Mouse (Mus musculus) kidney, embryonic 14.5 days (tissue): ENCODE measurements around the gene N4bp2. TPM values are rescaled to one million over a fixed set of nuclear protein-coding genes. Genes with fewer than 3 reads are reported as not detected.

Source experiments
- ATAC-seq: fragments of 200-750 bp; cut with Nextera tagmentation; 2 replicates; pipeline ENCODE4 v1.8.0; 2017; ENCODE audit warnings: moderate number of reproducible peaks, mild to moderate bottlenecking, moderate TSS enrichment, moderate library complexity; ENCODE audit not compliant: low FRiP score, low TSS enrichment
- H3K27ac ChIP-seq: fragments of 300-500 bp; sonication (generic); 2 replicates; pipeline ENCODE4 v1.5.1; 2014; ENCODE audit warnings: low read depth, mild to moderate bottlenecking, low read length, moderate library complexity, mixed read lengths
- H3K27me3 ChIP-seq: fragments of 300-500 bp; sonication (generic); 2 replicates; pipeline ENCODE4 v1.6.1; 2014; ENCODE audit warnings: mild to moderate bottlenecking, low read length; ENCODE audit not compliant: control insufficient read depth, insufficient read depth
- H3K36me3 ChIP-seq: fragments of 300-500 bp; sonication (generic); 2 replicates; pipeline ENCODE4 v1.6.1; 2014; ENCODE audit warnings: low read length, mixed read lengths; ENCODE audit not compliant: control insufficient read depth, insufficient read depth
- H3K4me1 ChIP-seq: fragments of 300-500 bp; sonication (generic); 2 replicates; pipeline ENCODE4 v1.6.1; 2014; ENCODE audit warnings: low read length, mixed read lengths; ENCODE audit not compliant: control insufficient read depth, insufficient read depth
- H3K4me2 ChIP-seq: fragments of 300-500 bp; sonication (generic); replicated peaks from 2 replicates; pipeline ENCODE4 v1.6.1; 2014; ENCODE audit warnings: low read depth, mild to moderate bottlenecking, low read length
- H3K4me3 ChIP-seq: fragments of 300-500 bp; sonication (generic); 2 replicates; pipeline ENCODE4 v1.5.1; 2014; ENCODE audit warnings: mild to moderate bottlenecking, low read length
- H3K9ac ChIP-seq: fragments of 300-500 bp; sonication (generic); 2 replicates; pipeline ENCODE4 v1.6.1; 2014; ENCODE audit warnings: low read depth, mild to moderate bottlenecking, low read length, moderate library complexity
- H3K9me3 ChIP-seq: fragments of 300-500 bp; sonication (generic); 2 replicates; pipeline ENCODE4 v1.6.1; 2016; ENCODE audit warnings: low read length; ENCODE audit not compliant: control insufficient read depth
- WGBS: fragments of 180-500 bp; shearing (Covaris S2); extraction: QIAGEN DNeasy Blood & Tissue Kit; methylation state at CpG from one replicate; pipeline ENCODE4 v1.1.7; 2014; 5-methylcytosine and 5-hydroxymethylcytosine counted together
- polyA plus RNA-seq: library from polyadenylated mRNA; unstranded; fragments of >200 nt; fragmentation: Nextera tagmentation; extraction: Ambion mirVana; gene quantifications from 2 replicates; pipeline ENCODE4 v1.2.1, GENCODE M21; 2014

Gene N4bp2
- polyA plus RNA-seq, 1 experiment from 2014 or later: 57.3 TPM

DNA sequence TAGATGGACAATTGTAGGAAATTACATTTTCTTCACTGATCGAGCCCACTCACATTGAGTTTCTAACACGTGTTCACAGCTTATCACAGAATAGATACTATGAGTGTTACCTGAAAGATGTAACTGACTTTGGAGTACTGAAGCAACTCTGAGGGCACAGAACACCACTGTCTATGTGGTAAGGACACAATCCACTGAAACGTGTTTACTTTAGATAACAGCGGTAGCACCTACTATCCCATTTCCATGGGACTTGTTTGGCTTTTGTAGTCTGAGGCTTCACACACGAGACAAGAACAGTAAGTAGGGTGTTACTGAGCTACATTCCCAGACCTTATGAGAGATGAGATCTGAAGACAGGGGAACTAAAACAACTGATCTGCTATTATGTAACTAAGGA, 2.3 kb upstream of the N4bp2 start:
- Histone ChIP-seq H3K27ac (no peak overlapping the region), H3K4me1 (peaks cover 5% of the 10 kb centered on the region; the same call in 1 of the 2 replicates), H3K9me3 (no peaks in the 10 kb centered on the region), H3K27me3 (no peaks in the 10 kb centered on the region), H3K36me3 (no peaks in the 10 kb centered on the region; the same call in 1 of the 2 replicates), H3K9ac (no peak overlapping the region), H3K4me2 (no peak overlapping the region), H3K4me3 (no peak overlapping the region)
- ATAC-seq: no peak
- WGBS: 87% methylated on average over 5 of the region's 5 CpGs

GRCm38 (mm10) chr5:65761921-65762320, 1.4 kb upstream of the N4bp2 start:
- Histone ChIP-seq H3K36me3 (no peaks in the 10 kb centered on the region; the same call in 1 of the 2 replicates), H3K9me3 (no peaks in the 10 kb centered on the region), H3K4me1 (peaks cover 5% of the 10 kb centered on the region; the same call in 1 of the 2 replicates), H3K4me3 (no peak overlapping the region), H3K27me3 (no peaks in the 10 kb centered on the region), H3K4me2 (peak overlapping the region; percentile 22; the same call in 1 of the 2 replicates), H3K27ac (no peak overlapping the region), H3K9ac (no peak overlapping the region)
- no peak for ATAC-seq

GRCm38 (mm10) chr5:65762686-65763085, 635 bp upstream of the N4bp2 start:
- no peaks in the 10 kb centered on the region for H3K27me3 ChIP-seq
- H3K9ac ChIP-seq: peak overlapping the region; percentile 100
- H3K36me3 ChIP-seq: no peaks in the 10 kb centered on the region; the same call in 1 of the 2 replicates
- WGBS: 0% methylated on average over 3 of the region's 3 CpGs
- H3K27ac ChIP-seq: peak overlapping the region; percentile 100
- H3K4me3 ChIP-seq: peak overlapping the region; percentile 78
- ATAC-seq: no peak
- peaks cover 5% of the 10 kb centered on the region; the same call in 1 of the 2 replicates for H3K4me1 ChIP-seq
- H3K4me2 ChIP-seq: peak overlapping the region; percentile 60
- H3K9me3 ChIP-seq: no peaks in the 10 kb centered on the region

- peak overlapping the region; percentile 100 for H3K27ac ChIP-seq
- peaks cover 3% of the 10 kb centered on the region for H3K36me3 ChIP-seq
- H3K9me3 ChIP-seq: no peaks in the 10 kb centered on the region
- H3K4me2 ChIP-seq: peak overlapping the region; percentile 60
- WGBS: 1% methylated on average over 58 of the region's 121 CpGs
- no peaks in the 10 kb centered on the region for H3K27me3 ChIP-seq
- H3K4me1 ChIP-seq: peaks cover 5% of the 10 kb centered on the region; the same call in 1 of the 2 replicates
- peak overlapping the region; percentile 100 for H3K9ac ChIP-seq
- peak; percentile 87 for ATAC-seq
- peak overlapping the region; percentile 78 for H3K4me3 ChIP-seq
Observed at GRCm38 (mm10) chr5:65763916-65764785, 830 bp downstream of the N4bp2 start.

- H3K27me3 ChIP-seq: no peaks in the 10 kb centered on the region
- H3K4me2 ChIP-seq: peak overlapping the region; percentile 60
- peak overlapping the region; percentile 100 for H3K27ac ChIP-seq
- peak overlapping the region; percentile 78 for H3K4me3 ChIP-seq
- H3K4me1 ChIP-seq: peaks cover 5% of the 10 kb centered on the region; the same call in 1 of the 2 replicates
- 6% methylated on average over 36 of the region's 36 CpGs for WGBS
- peaks cover 3% of the 10 kb centered on the region; the same call in 1 of the 2 replicates for H3K36me3 ChIP-seq
- H3K9me3 ChIP-seq: no peaks in the 10 kb centered on the region
- peak; percentile 90 for ATAC-seq
- peak overlapping the region; percentile 100 for H3K9ac ChIP-seq
Observed at GRCm38 (mm10) chr5:65764786-65765634, 1.7 kb downstream of the N4bp2 start.

DNA sequence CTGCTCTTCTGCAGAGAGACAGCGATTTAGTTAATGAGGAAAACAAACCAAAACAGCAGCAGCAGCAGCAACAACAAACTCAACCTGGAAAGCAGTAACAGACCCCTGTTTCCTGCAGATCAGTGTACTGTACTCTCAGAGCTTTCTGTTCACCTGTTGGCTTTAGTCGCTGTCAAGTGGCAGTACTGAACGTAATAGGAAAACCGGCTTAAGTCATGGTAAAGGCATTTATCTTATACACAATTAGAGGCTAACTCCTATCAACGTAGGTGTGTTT, 2.3 kb downstream of the N4bp2 start:
- H3K4me3 ChIP-seq: peak overlapping the region; percentile 78
- H3K27me3 ChIP-seq: no peaks in the 10 kb centered on the region
- 53% methylated on average over 5 of the region's 5 CpGs for WGBS
- peaks cover 3% of the 10 kb centered on the region; the same call in 1 of the 2 replicates for H3K36me3 ChIP-seq
- peak overlapping the region; percentile 60 for H3K4me2 ChIP-seq
- peak overlapping the region; percentile 100; the same call in 1 of the 2 replicates for H3K9ac ChIP-seq
- peaks cover 5% of the 10 kb centered on the region; the same call in 1 of the 2 replicates for H3K4me1 ChIP-seq
- ATAC-seq: no peak
- H3K27ac ChIP-seq: no peak overlapping the region
- no peaks in the 10 kb centered on the region for H3K9me3 ChIP-seq

- no peaks in the 10 kb centered on the region for H3K9me3 ChIP-seq
- H3K27me3 ChIP-seq: no peaks in the 10 kb centered on the region
- H3K27ac ChIP-seq: no peak overlapping the region
- 90% methylated on average over 5 of the region's 5 CpGs for WGBS
- no peak overlapping the region for H3K4me2 ChIP-seq
- H3K9ac ChIP-seq: no peak overlapping the region
- H3K4me3 ChIP-seq: no peak overlapping the region
- H3K36me3 ChIP-seq: peaks cover 3% of the 10 kb centered on the region
- H3K4me1 ChIP-seq: peaks cover 5% of the 10 kb centered on the region; the same call in 1 of the 2 replicates
- ATAC-seq: no peak
Observed at GRCm38 (mm10) chr5:65768007-65768406, 4.7 kb downstream of the N4bp2 start.

DNA sequence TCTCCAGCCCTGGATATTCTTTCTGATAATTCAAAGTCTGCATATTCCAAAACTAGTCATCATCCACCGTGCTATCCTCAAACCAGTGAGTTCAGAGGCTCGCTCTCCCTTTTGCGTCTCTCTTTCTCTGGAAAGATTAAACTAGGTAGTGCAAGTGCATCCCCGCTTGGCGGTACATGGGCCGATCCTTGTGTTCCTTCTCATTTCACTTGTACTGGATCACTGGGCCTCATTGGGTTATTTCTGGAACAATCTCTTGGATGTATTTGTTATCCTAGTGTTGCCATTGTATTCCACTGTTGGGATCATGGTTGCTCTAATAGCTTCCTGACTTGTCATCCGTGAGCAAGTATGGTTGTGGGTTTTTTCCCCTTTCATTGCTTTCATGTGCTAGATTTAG, 6.7 kb downstream of the N4bp2 start:
- peaks cover 6% of the 10 kb centered on the region for H3K36me3 ChIP-seq
- 99% methylated on average over 7 of the region's 7 CpGs for WGBS
- no peak overlapping the region for H3K27ac ChIP-seq
- peaks cover 5% of the 10 kb centered on the region; the same call in 1 of the 2 replicates for H3K4me1 ChIP-seq
- ATAC-seq: no peak
- no peak overlapping the region for H3K4me2 ChIP-seq
- no peak overlapping the region for H3K4me3 ChIP-seq
- no peaks in the 10 kb centered on the region for H3K9me3 ChIP-seq
- no peak overlapping the region for H3K9ac ChIP-seq
- no peaks in the 10 kb centered on the region for H3K27me3 ChIP-seq
